Mouse (Mus musculus) lung, embryonic 15.5 days (tissue): ENCODE data around the gene Olfr649. TPM values are rescaled to one million over a fixed set of nuclear protein-coding genes. Genes with fewer than 3 reads are reported as not detected.
A peak's percentile ranks its signal among the peaks of the same experiment; 100 is the strongest.

ENCODE experiments used
- ATAC-seq: fragments of 200-750 bp; cut with Nextera tagmentation; 2 replicates; pipeline ENCODE4 v1.8.0; 2017; ENCODE audit warnings: moderate number of reproducible peaks, borderline replicate concordance; ENCODE audit not compliant: low FRiP score, low TSS enrichment; ENCODE audit errors: extremely low read depth
- H3K27ac ChIP-seq: fragments of 300-500 bp; sonication (generic); 2 replicates; pipeline ENCODE4 v1.5.1; 2015; ENCODE audit warnings: moderate library complexity, mild to moderate bottlenecking, inconsistent platforms
- H3K27me3 ChIP-seq: fragments of 300-500 bp; sonication (generic); 2 replicates; pipeline ENCODE4 v1.6.1; 2015; ENCODE audit warnings: inconsistent platforms
- H3K36me3 ChIP-seq: fragments of 300-500 bp; sonication (generic); 2 replicates; pipeline ENCODE4 v1.6.1; 2015; ENCODE audit warnings: inconsistent platforms
- H3K4me1 ChIP-seq: fragments of 300-500 bp; sonication (generic); 2 replicates; pipeline ENCODE4 v1.6.1; 2015; ENCODE audit warnings: inconsistent platforms
- H3K4me2 ChIP-seq: fragments of 300-500 bp; sonication (generic); 2 replicates; pipeline ENCODE4 v1.6.1; 2015; ENCODE audit warnings: inconsistent platforms, mild to moderate bottlenecking, moderate library complexity
- H3K4me3 ChIP-seq: fragments of 300-500 bp; sonication (generic); 2 replicates; pipeline ENCODE4 v1.5.1; 2015; ENCODE audit warnings: mild to moderate bottlenecking, inconsistent platforms
- H3K9ac ChIP-seq: fragments of 300-500 bp; sonication (generic); 2 replicates; pipeline ENCODE4 v1.6.1; 2015; ENCODE audit warnings: inconsistent platforms
- H3K9me3 ChIP-seq: fragments of 300-500 bp; sonication (generic); 2 replicates; pipeline ENCODE4 v1.6.1; 2016; ENCODE audit warnings: inconsistent platforms
- WGBS: fragments of 180-500 bp; shearing (Covaris S2); methylation state at CpG from one replicate; pipeline ENCODE4 v1.1.7; 2015; 5-methylcytosine and 5-hydroxymethylcytosine counted together
- polyA plus RNA-seq: library from polyadenylated mRNA; unstranded; fragments of >200 nt; fragmentation: Nextera tagmentation; extraction: Ambion mirVana; gene quantifications from 2 replicates; pipeline ENCODE4 v1.2.1, GENCODE M21; 2015

Gene Olfr649
- not detected in 2 replicates for polyA plus RNA-seq

GRCm38 (mm10) chr7:104195885-104196284, at the start of gene Olfr649:
Gene Olfr649 (minus strand): TSS chr7:104195985.
- Histone ChIP-seq H3K4me3 (no peak within 1 kb of the TSS), H3K4me2 (no peak within 1 kb of the TSS), H3K9me3 (no peaks in the 10 kb centered on the region), H3K27ac (no peak within 1 kb of the TSS), H3K36me3 (no peaks in the 10 kb centered on the region), H3K4me1 (no peaks in the 10 kb centered on the region), H3K9ac (no peak within 1 kb of the TSS), H3K27me3 (no peaks in the 10 kb centered on the region)
- ATAC-seq, result no peak
- 73% methylated on average over 6 of the region's 6 CpGs for WGBS

GRCm38 (mm10) chr7:104244287-104245181, 48.7 kb upstream of the Olfr649 start, which contains the start of gene Trim34a:
Gene Trim34a (plus strand): TSS chr7:104244457.
- ATAC-seq, result peak; percentile 72; the same call in 1 of the 2 replicates
- Histone ChIP-seq H3K9me3 (no peaks in the 10 kb centered on the region), H3K36me3 (no peaks in the 10 kb centered on the region), H3K4me1 (peaks cover 5% of the 10 kb centered on the region; the same call in 1 of the 2 replicates), H3K27ac (peak within 1 kb of the TSS; percentile 67), H3K27me3 (no peaks in the 10 kb centered on the region), H3K4me2 (peak within 1 kb of the TSS; percentile 53), H3K9ac (peak within 1 kb of the TSS; percentile 46; the same call in 1 of the 2 replicates), H3K4me3 (peak within 1 kb of the TSS; percentile 57)
- 2% methylated on average over 13 of the region's 13 CpGs for WGBS

- Histone ChIP-seq H3K27ac (no peak overlapping the region), H3K27me3 (no peaks in the 10 kb centered on the region), H3K4me1 (peaks cover 5% of the 10 kb centered on the region; the same call in 1 of the 2 replicates), H3K9me3 (no peaks in the 10 kb centered on the region), H3K4me3 (no peak overlapping the region), H3K9ac (no peak overlapping the region), H3K36me3 (no peaks in the 10 kb centered on the region), H3K4me2 (no peak overlapping the region; the same call in 1 of the 2 replicates)
- WGBS, result 59% methylated on average over 1 of the region's 1 CpGs
- ATAC-seq, result no peak
Observed at GRCm38 (mm10) chr7:104243616-104244015, 47.8 kb upstream of the Olfr649 start.

- Histone ChIP-seq H3K4me2 (no peak overlapping the region), H3K9me3 (no peaks in the 10 kb centered on the region), H3K27me3 (no peaks in the 10 kb centered on the region), H3K9ac (no peak overlapping the region), H3K36me3 (no peaks in the 10 kb centered on the region), H3K4me1 (peaks cover 5% of the 10 kb centered on the region; the same call in 1 of the 2 replicates), H3K4me3 (no peak overlapping the region), H3K27ac (no peak overlapping the region)
- ATAC-seq, result no peak
Observed at GRCm38 (mm10) chr7:104240857-104241256, 45.1 kb upstream of the Olfr649 start.

- ATAC-seq, result no peak
- Histone ChIP-seq H3K4me2 (no peak overlapping the region), H3K27ac (no peak overlapping the region), H3K9ac (no peak overlapping the region), H3K36me3 (no peaks in the 10 kb centered on the region), H3K4me1 (no peaks in the 10 kb centered on the region), H3K9me3 (no peaks in the 10 kb centered on the region), H3K27me3 (no peaks in the 10 kb centered on the region), H3K4me3 (no peak overlapping the region)
- 30% methylated on average over 2 of the region's 2 CpGs for WGBS
Observed at GRCm38 (mm10) chr7:104231203-104231602, 35.4 kb upstream of the Olfr649 start.

- peaks cover 6% of the 10 kb centered on the region; the same call in 1 of the 2 replicates for H3K4me1 ChIP-seq
- peak within 1 kb of the TSS; percentile 38 for H3K4me3 ChIP-seq
- WGBS, result 3% methylated on average over 37 of the region's 37 CpGs
- no peaks in the 10 kb centered on the region for H3K36me3 ChIP-seq
- H3K9ac ChIP-seq, result peak within 1 kb of the TSS; percentile 0; the same call in 1 of the 2 replicates
- peak within 1 kb of the TSS; percentile 64 for H3K4me2 ChIP-seq
- H3K27me3 ChIP-seq, result no peaks in the 10 kb centered on the region
- ATAC-seq, result peak; percentile 80
- H3K27ac ChIP-seq, result no peak within 1 kb of the TSS
- H3K9me3 ChIP-seq, result no peaks in the 10 kb centered on the region
Observed at GRCm38 (mm10) chr7:104218701-104219569, 23.1 kb upstream of the Olfr649 start, which contains the start of gene Trim6. Gene Trim6 (plus strand): TSS chr7:104218793.

GRCm38 (mm10) chr7:104217881-104218280, 22.1 kb upstream of the Olfr649 start:
- Histone ChIP-seq H3K27ac (no peak overlapping the region), H3K9ac (no peak overlapping the region), H3K36me3 (no peaks in the 10 kb centered on the region), H3K4me2 (no peak overlapping the region), H3K4me1 (peaks cover 6% of the 10 kb centered on the region; the same call in 1 of the 2 replicates), H3K9me3 (no peaks in the 10 kb centered on the region), H3K27me3 (no peaks in the 10 kb centered on the region), H3K4me3 (no peak overlapping the region)
- 74% methylated on average over 2 of the region's 2 CpGs for WGBS
- no peak for ATAC-seq

GRCm38 (mm10) chr7:104216011-104216535, 20.3 kb upstream of the Olfr649 start:
- no peaks in the 10 kb centered on the region for H3K9me3 ChIP-seq
- no peaks in the 10 kb centered on the region for H3K27me3 ChIP-seq
- H3K36me3 ChIP-seq, result no peaks in the 10 kb centered on the region
- H3K27ac ChIP-seq, result no peak overlapping the region
- WGBS, result 10% methylated on average over 1 of the region's 1 CpGs
- H3K4me1 ChIP-seq, result peaks cover 6% of the 10 kb centered on the region; the same call in 1 of the 2 replicates
- no peak overlapping the region for H3K4me3 ChIP-seq
- H3K4me2 ChIP-seq, result no peak overlapping the region
- no peak for ATAC-seq
- H3K9ac ChIP-seq, result no peak overlapping the region

GRCm38 (mm10) chr7:104206197-104206596, 10.4 kb upstream of the Olfr649 start:
- Histone ChIP-seq H3K4me1 (no peaks in the 10 kb centered on the region), H3K9ac (no peak overlapping the region), H3K27ac (no peak overlapping the region), H3K4me2 (no peak overlapping the region), H3K36me3 (no peaks in the 10 kb centered on the region), H3K9me3 (no peaks in the 10 kb centered on the region), H3K4me3 (no peak overlapping the region), H3K27me3 (no peaks in the 10 kb centered on the region)
- WGBS, result 92% methylated on average over 7 of the region's 7 CpGs
- no peak for ATAC-seq

- no peaks in the 10 kb centered on the region for H3K9me3 ChIP-seq
- ATAC-seq, result peak; percentile 69; the same call in 1 of the 2 replicates
Observed at GRCm38 (mm10) chr7:104199822-104200221, 4.0 kb upstream of the Olfr649 start.

GRCm38 (mm10) chr7:104191275-104191674, 4.5 kb downstream of the Olfr649 start:
- Histone ChIP-seq H3K27ac (no peak overlapping the region), H3K9me3 (no peaks in the 10 kb centered on the region), H3K27me3 (no peaks in the 10 kb centered on the region), H3K4me2 (no peak overlapping the region), H3K9ac (no peak overlapping the region), H3K4me1 (no peaks in the 10 kb centered on the region), H3K36me3 (no peaks in the 10 kb centered on the region), H3K4me3 (no peak overlapping the region)
- no peak for ATAC-seq
- WGBS, result 60% methylated on average over 9 of the region's 9 CpGs

More at GRCm38 (mm10) chr7:104199822-104200221, 4.0 kb upstream of the Olfr649 start:
- 2% methylated on average over 5 of the region's 5 CpGs for WGBS
- H3K27me3 ChIP-seq, result no peaks in the 10 kb centered on the region
- no peak overlapping the region for H3K4me3 ChIP-seq
- no peaks in the 10 kb centered on the region for H3K4me1 ChIP-seq
- no peaks in the 10 kb centered on the region for H3K36me3 ChIP-seq
- H3K27ac ChIP-seq, result no peak overlapping the region
- H3K9ac ChIP-seq, result no peak overlapping the region
- no peak overlapping the region for H3K4me2 ChIP-seq
